ENCODE assay signal across 10 mouse cellular contexts in genomic region chr8:90520186-90520585, GRCm38 (mm10).
DNase-seq lines count a peak whose midpoint lies in the region; ATAC-seq and TF ChIP-seq lines count a peak whose summit lies in the region.
"Had no signal": no experiment of that assay in that cellular context is flagged by ENCODE, and none has a peak within 500 bp of the region (broad histone marks: within the 10 kb centered on the region; RNA-seq: fewer than 3 reads in every experiment).

No protein-coding gene starts in this region.

- no peak overlapping the region for H3K4me2 ChIP-seq in forebrain, embryonic 14.5 days (ENCODE audit: low read length)
- H3K4me2 ChIP-seq: liver, embryonic 13.5 days had no signal

- H3K27ac ChIP-seq in ES-E14 (ENCODE audit: insufficient read depth, low read depth, low read length, poor library complexity, severe bottlenecking): no peak overlapping the region
- no peak overlapping the region for H3K27ac ChIP-seq in forebrain, embryonic 14.5 days (ENCODE audit: low read depth, low read length)
- no peak overlapping the region; the same call in 1 of the 2 replicates for H3K27ac ChIP-seq in midbrain, embryonic 10.5 days (replicated peaks)
- no peak overlapping the region for H3K27ac ChIP-seq in layer of hippocampus, adult 2 months
- H3K27ac ChIP-seq: liver, embryonic 13.5 days had no signal

- no peak overlapping the region for H3K4me3 ChIP-seq in ES-E14 (ENCODE audit: insufficient read depth in 1 of 2, low read depth in 1 of 2, low read length in 2 of 2, poor library complexity in 1 of 2, severe bottlenecking in 1 of 2)
- H3K4me3 ChIP-seq in forebrain, embryonic 14.5 days (ENCODE audit: low read depth, low read length): no peak overlapping the region
- no peak overlapping the region for H3K4me3 ChIP-seq in midbrain, embryonic 10.5 days
- H3K4me3 ChIP-seq in layer of hippocampus, adult 2 months: no peak overlapping the region
- H3K4me3 ChIP-seq: liver, embryonic 13.5 days had no signal

- in situ Hi-C loops in ES-E14 (cut with MboI; ENCODE audit: low sequenced_read_pairs in 2 of 2, unreplicated experiment in 2 of 2): no loop called here

- DNase-seq in ES-E14 (ENCODE audit: low read depth, low spot score): peak; percentile 11
- peak; percentile 66 for DNase-seq in brain, adult 2 months (ENCODE audit: low read depth, low spot score)
- DNase-seq in forebrain, embryonic 14.5 days (ENCODE audit: low spot score): peak; percentile 88
- peak; percentile 21 for DNase-seq in midbrain, embryonic 10.5 days (ENCODE audit: low spot score)
- no peak for DNase-seq in heart, postnatal 4 days
- no peak for DNase-seq in adrenal gland, postnatal 14 days
- no peak for DNase-seq in adrenal gland, postnatal 25 days
- DNase-seq in layer of hippocampus, adult 2 months (ENCODE audit: low spot score in 2 of 2): no peak
- DNase-seq: liver, embryonic 13.5 days had no signal

- 3% methylated on average over 4 of the region's 4 CpGs for WGBS in forebrain, embryonic 14.5 days
- 30% methylated on average over 4 of the region's 4 CpGs for WGBS in midbrain, embryonic 10.5 days

- no peaks in the 10 kb centered on the region for H3K9me3 ChIP-seq in ES-E14 (ENCODE audit: control insufficient read depth, insufficient read depth, low read depth, low read length)
- H3K9me3 ChIP-seq in forebrain, embryonic 14.5 days (replicated peaks; ENCODE audit: control insufficient read depth, low read length): peaks cover 2% of the 10 kb centered on the region; the same call in 1 of the 2 replicates
- peaks cover 10% of the 10 kb centered on the region; the same call in 1 of the 2 replicates for H3K9me3 ChIP-seq in midbrain, embryonic 10.5 days (replicated peaks)
- H3K9me3 ChIP-seq: liver, embryonic 13.5 days had no signal

- no peak for TF ChIP-seq CTCF in layer of hippocampus, adult 2 months (conservative IDR thresholded peaks at IDR 0.05)

- no peaks in the 10 kb centered on the region for H3K36me3 ChIP-seq in ES-E14 (ENCODE audit: control insufficient read depth, insufficient read depth, low read length, poor library complexity, severe bottlenecking)
- H3K36me3 ChIP-seq in forebrain, embryonic 14.5 days (ENCODE audit: control insufficient read depth, insufficient read depth, low read length): no peaks in the 10 kb centered on the region
- no peaks in the 10 kb centered on the region for H3K36me3 ChIP-seq in midbrain, embryonic 10.5 days
- H3K36me3 ChIP-seq: G1E; liver, embryonic 13.5 days had no signal

- no peaks in the 10 kb centered on the region for H3K4me1 ChIP-seq in ES-E14 (ENCODE audit: control insufficient read depth in 2 of 2, insufficient read depth in 2 of 2, low read length in 2 of 2, poor library complexity in 1 of 2)
- peaks cover 15% of the 10 kb centered on the region for H3K4me1 ChIP-seq in forebrain, embryonic 14.5 days (ENCODE audit: control insufficient read depth, insufficient read depth, low read length)
- H3K4me1 ChIP-seq in midbrain, embryonic 10.5 days: peaks cover 18% of the 10 kb centered on the region
- H3K4me1 ChIP-seq: liver, embryonic 13.5 days had no signal

- peak; percentile 91 for ATAC-seq in forebrain, embryonic 14.5 days

- H3K9ac ChIP-seq in ES-E14 (ENCODE audit: insufficient read depth, low read depth, low read length, poor library complexity, severe bottlenecking): no peak overlapping the region
- no peak overlapping the region for H3K9ac ChIP-seq in forebrain, embryonic 14.5 days (ENCODE audit: low read length)
- H3K9ac ChIP-seq: liver, embryonic 13.5 days had no signal

- no peaks in the 10 kb centered on the region for H3K27me3 ChIP-seq in forebrain, embryonic 14.5 days (replicated peaks; ENCODE audit: control insufficient read depth, insufficient read depth, low read length)
- no peaks in the 10 kb centered on the region for H3K27me3 ChIP-seq in midbrain, embryonic 10.5 days (ENCODE audit: low read depth, poor library complexity, severe bottlenecking)
- H3K27me3 ChIP-seq: liver, embryonic 13.5 days had no signal

TF ChIP-seq in ES-E14, 5 proteins besides CTCF, POLR2A, EP300 and RAD21:
- no peak for TF ChIP-seq MAFK (IDR thresholded peaks at IDR 0.05; ENCODE audit: insufficient read depth, low read depth, low read length)
- TF ChIP-seq HCFC1 (IDR thresholded peaks at IDR 0.05; ENCODE audit: borderline replicate concordance, insufficient read depth, low read length): no peak
- TF ChIP-seq CHD2 (IDR thresholded peaks at IDR 0.05; ENCODE audit: low read depth, low read length): no peak
- no peak for TF ChIP-seq ZC3H11A (IDR thresholded peaks at IDR 0.05; ENCODE audit: borderline replicate concordance, low read depth, low read length)

Comparison
In these comparisons a context has a peak if more than half of its experiments do, and no peak if none do; other contexts are left out.
1. DNase-seq: peak in ES-E14 (single experiment), brain, adult 2 months (single experiment), forebrain, embryonic 14.5 days (single experiment) and midbrain, embryonic 10.5 days (single experiment); none in heart, postnatal 4 days (single experiment), adrenal gland, postnatal 14 days (single experiment), adrenal gland, postnatal 25 days (single experiment) and layer of hippocampus, adult 2 months (0 of 2).